Mouse (Mus musculus) embryonic stem cell, embryonic (primary cell): ENCODE measurements around the gene Slc16a10.

Experiments
- CTCF ChIA-PET, 4 experiments: fragments of 300-600 bp in 2 of 4; fragments of 350-600 bp in 2 of 4; sonication (Branson Sonifier 250); formaldehyde crosslinking; loops; one replicate each; lab custom pipeline; 2022; ENCODE audit warnings: inconsistent platforms in 2 of 4; lab: Charles Lee
- POLR2A ChIA-PET, 4 experiments: fragments of 300-600 bp in 2 of 4; fragments of 350-600 bp in 2 of 4; sonication (Branson Sonifier 250); formaldehyde crosslinking; loops; one replicate each; lab custom pipeline; 2022; ENCODE audit warnings: antibody characterized with exemption in 4 of 4, inconsistent platforms in 1 of 4; lab: Charles Lee

Gene Slc16a10

DNA sequence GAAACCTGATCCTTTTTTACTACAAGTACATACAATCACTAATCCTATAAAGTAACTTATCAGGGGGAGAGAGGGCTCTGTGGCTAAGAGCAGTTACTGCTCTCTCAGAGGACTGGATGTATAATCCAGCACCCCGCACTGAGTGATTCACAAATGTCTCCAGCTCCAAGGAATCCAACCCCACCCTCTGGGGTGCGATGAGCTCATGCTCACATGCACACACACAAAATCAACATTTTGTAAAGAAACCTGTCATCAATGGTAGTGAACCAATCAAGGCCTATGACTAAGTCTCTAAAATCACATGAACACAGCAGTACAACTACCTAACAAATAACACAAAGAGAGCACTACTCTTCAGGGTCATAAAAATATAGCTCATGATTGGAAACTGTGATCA is 47.3 kb downstream of the Slc16a10 start:
- CTCF ChIA-PET, result interaction anchor here in 2 of 4 experiments (1.2 to 2.0 kb wide), 2 partner anchors 118 kb away, joined by 3 to 4 read pairs; no protein-coding TSS in a partner anchor
- POLR2A ChIA-PET, result no interaction called here

DNA sequence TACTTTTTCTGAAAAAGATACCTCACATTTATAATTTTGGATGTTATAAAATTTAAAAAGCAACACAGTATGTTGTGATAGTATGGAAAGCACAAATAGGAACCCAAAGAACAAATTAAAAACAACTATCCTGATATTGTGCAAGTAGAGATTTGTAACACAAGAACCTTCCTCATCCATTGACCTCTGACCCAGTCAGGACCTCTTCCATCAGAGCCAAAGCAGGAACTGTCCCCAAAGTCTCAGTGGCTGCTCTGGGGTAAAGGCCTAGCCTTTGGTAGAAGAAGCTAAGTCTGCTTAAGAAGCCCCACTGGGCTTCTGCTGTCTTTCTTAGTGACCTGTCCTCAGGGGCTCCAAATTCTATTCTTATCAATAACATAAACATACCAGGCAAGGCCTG is 48.5 kb downstream of the Slc16a10 start:
- CTCF ChIA-PET, result interaction anchor here in 1 of 4 experiments (2.0 kb wide), 1 partner anchor 119 kb away, joined by 4 read pairs; no protein-coding TSS in a partner anchor
- POLR2A ChIA-PET, result no interaction called here

DNA sequence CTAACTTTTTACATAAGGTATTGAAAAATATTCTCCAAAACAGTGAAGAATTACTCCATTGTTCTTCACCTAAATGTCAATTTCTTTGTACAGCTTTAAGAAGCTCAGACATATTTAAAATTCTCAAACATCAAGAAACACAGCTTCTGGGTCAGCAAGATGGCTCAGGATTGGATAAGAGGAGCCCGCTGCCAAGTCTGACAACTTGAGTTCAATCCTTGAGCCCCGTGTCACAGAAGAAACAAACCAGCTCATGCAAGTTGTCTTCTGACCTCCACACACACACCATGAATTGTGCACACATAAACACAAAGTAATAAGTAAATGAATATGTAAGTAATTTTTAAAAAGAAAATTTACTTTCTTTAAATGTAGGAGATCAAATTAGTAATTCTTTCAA is 50.6 kb downstream of the Slc16a10 start:
- ChIA-PET CTCF (interaction anchor here in 1 of 4 experiments (2.1 kb wide), 1 partner anchor 121 kb away, joined by 8 read pairs; no protein-coding TSS in a partner anchor), POLR2A (no interaction called here)

DNA sequence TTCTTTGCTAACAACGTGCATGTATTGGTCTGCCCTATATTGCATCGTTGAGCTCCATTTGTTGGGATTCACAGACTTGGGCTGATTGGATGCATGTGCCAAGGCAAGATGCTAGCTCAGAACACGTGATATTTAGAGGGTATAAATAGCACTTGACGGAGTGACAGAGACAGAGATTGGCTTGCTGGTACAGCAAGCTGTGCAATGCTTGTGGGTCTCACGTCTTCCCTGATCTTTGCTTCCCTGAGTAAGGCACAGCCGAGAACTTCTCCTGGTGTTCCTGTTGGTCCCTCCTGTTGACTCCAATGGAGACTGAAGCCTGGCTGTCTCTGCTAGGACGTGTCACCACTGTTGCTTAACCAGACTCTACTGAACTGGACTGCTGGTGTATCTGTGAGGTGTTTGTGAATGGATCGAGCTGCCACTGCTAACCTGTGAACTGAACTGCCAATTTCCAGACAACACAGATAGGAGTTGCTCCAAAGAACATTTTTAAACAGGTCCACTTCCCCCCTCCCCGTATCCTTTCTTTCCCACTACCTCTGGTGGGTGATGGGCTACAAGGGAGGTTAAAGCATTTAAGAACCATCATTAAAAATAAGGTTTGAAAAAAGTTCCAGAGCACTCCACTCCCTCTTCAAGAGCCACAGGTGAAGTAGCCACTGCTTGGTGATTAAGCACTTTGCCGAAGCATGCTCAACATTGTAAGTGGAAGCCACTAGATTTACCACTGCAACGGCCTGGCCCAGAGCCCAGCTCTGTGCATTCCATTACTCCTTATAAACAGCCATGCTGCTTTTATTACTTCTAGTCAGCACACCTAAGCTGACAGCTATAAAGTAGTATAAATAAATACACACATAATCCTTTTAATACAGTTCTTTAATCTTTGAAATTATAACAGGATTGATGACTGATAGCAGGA is 51.3 kb downstream of the Slc16a10 start:
- CTCF ChIA-PET, result interaction anchor here in 1 of 4 experiments (2.1 kb wide), 1 partner anchor 122 kb away, joined by 8 read pairs; no protein-coding TSS in a partner anchor

DNA sequence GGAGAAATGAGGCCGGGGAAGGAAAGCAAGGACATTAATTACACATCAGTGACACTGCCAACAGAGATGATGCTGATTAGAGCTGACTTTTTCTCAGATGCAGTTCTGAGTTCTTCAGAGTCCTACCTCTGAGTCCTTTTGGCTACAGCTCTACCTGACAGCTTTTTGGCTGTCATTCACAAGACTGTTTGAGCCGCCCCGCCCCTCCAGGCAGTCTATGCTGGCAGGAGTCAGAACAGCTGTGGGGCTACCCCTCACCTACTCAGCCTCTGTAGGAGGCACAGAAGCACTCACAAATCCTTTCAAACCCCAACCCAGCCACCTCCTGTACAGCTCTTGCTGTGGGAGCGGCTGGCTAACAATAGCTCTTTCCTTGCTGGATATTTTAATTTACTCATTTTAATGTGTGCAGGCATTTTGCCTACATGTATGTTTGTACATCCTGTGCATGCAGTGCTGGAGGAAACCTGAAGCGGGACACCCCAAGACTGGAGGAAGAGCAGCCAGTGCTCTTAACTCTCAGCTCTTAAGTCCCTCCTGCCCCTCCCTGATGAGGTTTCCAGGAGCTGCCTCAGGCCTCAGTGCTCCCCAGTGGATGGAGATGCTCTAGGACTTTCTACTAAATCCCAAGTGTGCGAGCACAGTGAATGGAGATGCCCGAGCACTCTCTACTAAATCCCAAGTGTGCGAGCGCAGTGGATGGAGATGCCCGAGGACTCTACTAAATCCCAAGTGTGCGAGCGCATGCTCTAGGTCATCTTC is 57.5 kb downstream of the Slc16a10 start:
- POLR2A ChIA-PET, result no interaction called here

More for the DNA sequence above, 51.3 kb downstream of the Slc16a10 start:
- POLR2A ChIA-PET, result no interaction called here

DNA sequence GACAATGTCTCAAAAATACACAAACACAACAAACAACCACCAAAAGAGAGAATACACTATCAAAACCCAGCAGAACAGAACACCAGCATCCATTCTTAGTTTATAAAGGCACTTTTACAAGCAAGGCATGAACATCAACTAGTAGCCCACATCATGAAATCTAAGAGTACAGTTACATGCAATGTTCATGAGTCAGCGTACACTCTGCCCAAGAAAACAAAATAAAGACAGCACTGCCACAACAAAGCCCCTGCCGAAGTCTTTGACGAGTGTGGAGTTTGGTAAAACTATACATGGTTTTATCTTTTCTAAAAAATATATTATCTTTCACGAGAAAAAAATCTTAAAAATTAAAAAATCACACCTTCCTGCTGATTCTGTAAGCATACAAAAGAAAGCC is 58.5 kb downstream of the Slc16a10 start:
- POLR2A ChIA-PET, result no interaction called here
- CTCF ChIA-PET, result no interaction called here

More for the DNA sequence above, 57.5 kb downstream of the Slc16a10 start:
- CTCF ChIA-PET, result no interaction called here

DNA sequence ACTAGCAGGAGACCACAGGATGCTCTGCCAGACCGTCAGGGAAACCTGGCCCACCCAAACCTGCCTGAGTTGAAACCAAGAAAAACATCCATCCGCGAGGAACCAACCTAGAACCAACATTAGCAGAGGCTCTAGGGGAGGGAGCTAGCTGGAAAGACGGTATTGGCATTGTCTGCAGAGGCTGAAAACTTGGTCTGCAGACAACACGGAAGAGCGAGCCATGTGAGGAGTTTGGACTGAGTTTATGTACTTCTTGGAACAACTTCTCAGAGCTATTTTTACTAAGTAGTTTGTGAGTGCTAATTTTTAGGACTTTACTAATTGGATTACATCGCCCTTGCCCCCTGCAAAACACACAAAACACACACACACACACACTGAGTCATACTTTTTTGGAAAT is 59.4 kb downstream of the Slc16a10 start:
- POLR2A ChIA-PET, result no interaction called here
- CTCF ChIA-PET, result no interaction called here

DNA sequence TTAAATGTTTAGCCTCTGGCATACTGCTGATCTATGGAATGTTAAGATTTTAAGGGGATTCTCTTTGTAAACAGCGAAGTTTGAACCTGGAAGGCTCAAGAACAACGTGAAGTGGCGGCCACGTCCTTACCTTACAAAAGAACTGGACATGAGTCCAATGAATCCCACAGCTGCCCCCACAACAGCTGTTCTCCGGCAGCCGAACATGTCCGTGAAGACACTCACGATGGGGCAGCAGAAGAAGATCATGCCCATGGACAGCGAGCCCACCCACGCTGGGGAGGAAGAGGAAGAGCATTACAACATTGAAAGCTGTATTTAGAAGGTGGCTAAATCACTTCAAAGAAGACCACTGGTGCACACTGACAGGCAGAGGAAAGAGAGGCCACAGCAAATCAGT is 61.5 kb downstream of the Slc16a10 start:
- ChIA-PET POLR2A (no interaction called here), CTCF (no interaction called here)

DNA sequence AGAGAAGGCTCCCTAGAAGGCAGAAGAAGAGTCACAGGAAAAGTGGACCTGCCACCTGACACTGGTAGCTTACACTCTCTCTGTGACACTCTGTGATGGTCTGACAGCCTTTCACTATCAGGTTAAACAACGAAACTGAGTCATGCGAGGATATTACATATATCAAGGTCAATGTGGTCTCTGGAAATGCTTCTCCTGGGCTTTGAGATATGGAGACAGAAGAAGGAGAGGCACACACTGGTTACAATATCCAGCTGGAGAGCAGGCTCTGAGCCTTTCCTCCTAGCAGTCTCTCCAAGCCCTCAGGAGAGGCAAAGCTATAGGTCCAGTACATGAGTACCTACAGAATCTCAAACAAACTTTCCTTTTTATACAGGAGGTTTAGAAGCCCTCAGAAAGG is 62.8 kb downstream of the Slc16a10 start:
- CTCF ChIA-PET, result no interaction called here
- POLR2A ChIA-PET, result interaction anchor here in 1 of 4 experiments (0.5 kb wide), 1 partner anchor 1529 kb away, joined by 3 read pairs; no protein-coding TSS in a partner anchor

DNA sequence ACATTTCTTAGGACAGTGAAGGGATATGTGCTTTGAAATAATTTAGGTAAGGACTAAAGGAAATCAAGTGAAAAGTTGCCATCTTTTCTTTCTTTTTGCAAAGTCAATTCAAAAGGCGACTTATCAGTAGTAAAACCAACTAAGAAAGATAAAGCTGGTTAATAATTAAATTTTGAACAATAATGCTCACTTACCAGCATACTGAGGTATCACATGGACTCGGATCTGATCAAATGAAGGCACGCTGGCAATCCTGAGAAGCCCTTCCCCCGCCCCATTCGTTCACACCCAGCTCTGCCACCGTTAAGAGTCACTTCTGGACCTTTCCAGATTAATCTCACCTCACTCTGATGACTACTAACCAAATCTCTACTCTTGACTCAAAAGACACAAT is 64.1 kb downstream of the Slc16a10 start:
- ChIA-PET CTCF (no interaction called here), POLR2A (interaction anchor here in 1 of 4 experiments (0.5 kb wide), 1 partner anchor 1199 kb away, joined by 3 read pairs; no protein-coding TSS in a partner anchor)

DNA sequence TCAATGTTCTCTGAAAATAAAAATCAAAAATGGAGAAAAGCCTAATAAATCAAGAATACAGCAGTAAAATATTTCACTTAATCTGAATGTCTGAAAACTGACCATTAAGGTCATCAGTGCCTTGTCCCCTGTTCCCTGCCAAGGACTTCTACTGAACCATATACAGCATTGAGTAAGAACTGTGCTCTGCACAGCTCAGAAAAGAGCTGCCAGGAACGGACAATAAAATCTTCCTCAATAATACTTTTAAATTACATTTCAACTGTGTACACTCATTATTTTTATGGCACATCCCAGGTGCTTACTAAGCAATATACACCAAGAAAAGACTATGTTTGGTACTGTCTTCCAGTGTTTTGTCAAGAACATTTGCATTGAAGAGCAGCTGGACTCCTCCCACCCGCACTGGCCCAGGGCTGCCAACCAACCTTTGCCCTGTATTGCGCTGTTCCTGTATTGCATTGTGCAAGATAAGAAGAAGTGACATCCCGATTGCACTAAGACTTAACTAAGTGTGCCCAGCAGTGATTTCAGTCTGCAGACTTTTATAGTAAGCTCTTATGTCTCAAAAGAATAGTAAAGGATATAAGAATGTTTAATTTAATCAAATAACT is 64.6 kb downstream of the Slc16a10 start:
- CTCF ChIA-PET, result no interaction called here
- POLR2A ChIA-PET, result no interaction called here

DNA sequence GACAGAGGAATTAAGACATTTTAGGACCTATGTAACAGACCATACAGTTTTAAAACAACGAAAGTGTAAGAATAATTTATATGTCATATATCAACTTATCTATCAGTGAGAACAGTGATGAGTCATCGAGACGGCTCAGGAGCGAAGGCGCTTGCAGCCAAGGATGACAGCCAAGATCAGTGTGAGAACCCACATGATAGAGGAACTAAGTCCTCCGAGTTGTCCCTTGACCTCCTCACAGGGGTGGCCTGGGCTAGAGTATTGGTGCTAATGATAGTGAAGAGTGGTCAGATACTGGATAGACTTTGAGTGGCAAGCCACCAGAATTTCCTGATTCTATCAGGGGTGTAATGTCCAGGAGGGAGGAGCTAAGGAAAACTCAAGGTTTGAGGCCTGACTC is 68.5 kb downstream of the Slc16a10 start:
- CTCF ChIA-PET, result no interaction called here

DNA sequence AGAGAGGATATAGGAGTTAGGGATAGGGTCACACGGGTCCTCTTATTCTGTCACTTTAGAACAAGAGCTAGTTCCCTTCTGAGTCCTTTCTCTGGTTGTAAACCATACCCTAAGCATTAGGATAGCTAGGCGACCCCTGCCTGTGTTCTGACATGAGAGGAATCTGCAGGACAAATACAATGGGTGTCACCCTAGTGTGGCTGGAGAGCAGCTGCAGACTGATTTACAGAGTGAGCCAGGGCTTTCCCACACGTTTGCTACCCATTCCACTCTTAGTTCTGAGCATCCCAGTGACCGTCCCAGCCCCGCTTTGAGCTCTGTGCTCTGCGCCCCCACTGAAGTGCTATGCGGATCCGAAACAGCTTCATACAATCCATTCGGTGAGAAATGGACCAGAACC is 71.4 kb downstream of the Slc16a10 start:
- CTCF ChIA-PET, result interaction anchor here in 2 of 4 experiments (0.6 to 1.4 kb wide), 2 partner anchors 142 to 184 kb away, joined by 4 read pairs; no protein-coding TSS in a partner anchor
- POLR2A ChIA-PET, result interaction anchor here in 2 of 4 experiments (0.7 to 1.1 kb wide), 3 partner anchors 17 to 187 kb away, joined by 3 read pairs; partner anchors contain the start of gene Gtf3c6 (in 1 of the 2)

More for the DNA sequence above, 68.5 kb downstream of the Slc16a10 start:
- POLR2A ChIA-PET, result interaction anchor here in 1 of 4 experiments (0.7 kb wide), 1 partner anchor 857 kb away, joined by 8 read pairs; no protein-coding TSS in a partner anchor

DNA sequence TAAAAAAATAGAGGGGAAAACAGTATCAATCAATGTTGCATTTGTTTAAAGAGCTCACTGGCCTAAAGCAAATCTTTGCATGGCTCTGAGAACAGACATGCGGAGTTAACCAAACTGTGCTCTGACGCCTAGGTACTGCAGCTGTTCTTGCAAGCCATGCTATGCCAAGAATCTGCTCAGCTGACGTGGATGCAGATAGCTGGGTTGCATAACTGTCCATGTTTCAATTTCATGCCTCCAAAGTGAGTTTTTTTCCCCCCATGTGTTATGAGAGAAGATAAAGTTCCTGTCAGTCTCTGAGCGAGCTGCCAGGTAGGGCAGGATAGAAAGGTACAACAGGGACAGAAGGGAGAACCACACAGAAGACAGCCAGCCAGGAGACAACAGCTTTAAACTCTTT is 72.8 kb downstream of the Slc16a10 start:
- ChIA-PET POLR2A (interaction anchor here in 2 of 4 experiments (0.6 to 0.7 kb wide), 2 partner anchors 503 to 1421 kb away, joined by 3 read pairs; partner anchors contain the start of gene Smpd2 (in 1 of the 2)), CTCF (no interaction called here)

DNA sequence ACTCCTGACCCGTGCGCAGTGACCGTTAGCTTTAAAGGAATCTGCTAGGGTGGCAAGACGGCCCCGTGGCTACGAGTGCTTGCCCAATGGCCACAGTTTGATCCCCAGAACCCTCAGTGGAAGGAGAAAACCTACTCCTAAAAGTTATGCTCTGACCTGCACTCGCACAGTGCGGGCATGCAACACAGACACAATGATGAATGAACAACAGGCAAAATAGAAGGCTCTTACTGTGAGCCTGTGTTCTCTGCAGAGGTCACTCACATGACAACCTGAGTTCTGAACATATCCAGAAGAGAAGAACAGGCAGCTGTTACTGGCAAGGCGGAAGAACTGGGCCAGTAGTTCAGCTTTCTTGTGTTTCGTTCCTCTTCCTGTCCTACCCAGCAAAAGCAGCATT is 73.5 kb downstream of the Slc16a10 start:
- ChIA-PET CTCF (no interaction called here), POLR2A (interaction anchor here in 1 of 4 experiments (0.7 kb wide), 1 partner anchor 503 kb away, joined by 3 read pairs; no protein-coding TSS in a partner anchor)

DNA sequence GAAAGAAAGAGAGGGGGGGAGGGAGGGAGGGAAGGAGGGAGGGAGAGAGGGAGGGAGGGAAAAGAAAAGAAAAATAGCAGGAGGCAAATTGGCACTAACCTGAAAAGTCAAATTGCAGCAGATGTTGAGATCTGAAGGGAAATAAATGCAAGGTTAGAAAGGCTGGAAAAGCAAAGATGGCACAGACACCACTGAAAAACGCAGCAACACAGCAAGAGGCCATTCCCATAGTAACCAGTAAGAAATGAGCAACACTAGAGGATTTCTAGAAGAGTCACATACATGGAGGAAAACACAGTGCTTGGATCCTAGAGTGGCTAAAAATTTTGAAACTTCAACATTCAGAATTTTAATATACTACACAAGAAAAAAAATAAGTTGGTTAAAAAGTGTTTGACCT is 74.5 kb downstream of the Slc16a10 start:
- CTCF ChIA-PET, result no interaction called here

DNA sequence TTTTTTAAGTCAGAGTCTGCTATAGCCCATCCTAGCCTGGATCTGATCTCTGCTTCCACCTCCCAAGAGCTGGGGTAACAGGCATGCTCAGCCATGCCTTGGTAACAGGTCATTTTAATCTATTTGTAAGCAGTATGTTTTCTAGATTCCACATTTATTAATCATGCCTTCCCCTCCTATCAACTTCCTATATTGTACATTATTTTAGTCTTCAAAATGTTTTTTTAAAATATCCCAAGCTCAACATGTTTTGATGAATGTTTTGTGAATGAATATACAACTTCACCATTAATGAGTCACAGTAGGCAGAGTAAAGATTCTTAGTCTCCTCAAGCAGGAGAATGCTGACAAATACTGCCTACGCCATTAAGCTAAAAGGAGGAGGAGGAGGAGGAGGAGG is 75.0 kb downstream of the Slc16a10 start:
- CTCF ChIA-PET, result no interaction called here
- POLR2A ChIA-PET, result no interaction called here

More for the DNA sequence above, 74.5 kb downstream of the Slc16a10 start:
- POLR2A ChIA-PET, result interaction anchor here in 1 of 4 experiments (0.7 kb wide), 1 partner anchor 666 kb away, joined by 3 read pairs; no protein-coding TSS in a partner anchor

DNA sequence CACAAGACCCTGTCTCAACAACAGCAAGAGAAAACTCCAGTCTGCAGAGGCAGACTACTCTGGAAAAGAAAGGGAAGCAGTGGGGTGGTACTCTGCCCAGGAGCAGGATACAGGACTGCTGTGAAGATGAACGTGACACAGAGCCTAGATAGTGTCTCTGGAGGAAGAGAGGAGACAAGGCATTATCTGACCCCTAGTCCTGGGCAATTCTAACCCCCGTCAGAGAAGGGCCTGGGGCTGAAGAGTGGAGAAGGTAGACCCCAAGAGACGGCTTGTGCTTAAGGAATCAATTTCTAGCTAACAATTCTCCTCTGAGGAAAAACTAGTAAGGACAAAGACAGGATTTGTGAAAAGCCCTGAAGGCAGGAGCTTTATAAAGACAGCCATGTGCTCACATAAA is 76.7 kb downstream of the Slc16a10 start:
- CTCF ChIA-PET, result interaction anchor here in 1 of 4 experiments (0.5 kb wide), 1 partner anchor 671 kb away, joined by 9 read pairs; no protein-coding TSS in a partner anchor
- POLR2A ChIA-PET, result no interaction called here
